Comparison of ENCODE assay signal across 8 mouse cellular contexts in genomic region chr8:91147715-91148114, GRCm38 (mm10). TPM values are rescaled to one million over a fixed set of nuclear protein-coding genes. Genes with fewer than 3 reads are reported as not detected.
A peak's percentile ranks its signal among the peaks of the same experiment; 100 is the strongest.
DNase-seq lines count a peak whose midpoint lies in the region; ATAC-seq and TF ChIP-seq lines count a peak whose summit lies in the region.

No protein-coding gene starts in this region.

- H3K27ac ChIP-seq in spleen, adult 2 months (ENCODE audit: insufficient read depth, low read length): no peak overlapping the region
- no peak overlapping the region for H3K27ac ChIP-seq in cortical plate, adult 2 months (ENCODE audit: insufficient read depth, low read length)
- H3K27ac ChIP-seq in liver, embryonic 11.5 days (ENCODE audit: low read depth, low read length): no peak overlapping the region

- no peaks in the 10 kb centered on the region; the same call in 1 of the 2 replicates for H3K4me1 ChIP-seq in spleen, adult 2 months (ENCODE audit: control insufficient read depth, insufficient read depth, insufficient read length)
- H3K4me1 ChIP-seq in cortical plate, adult 2 months (ENCODE audit: control insufficient read depth, insufficient read depth, low read length): no peaks in the 10 kb centered on the region
- H3K4me1 ChIP-seq in liver, embryonic 11.5 days (replicated peaks; ENCODE audit: control insufficient read depth, insufficient read depth, low read length): no peaks in the 10 kb centered on the region

- TF ChIP-seq CTCF in spleen, adult 2 months (IDR thresholded peaks at IDR 0.05; ENCODE audit: extremely low read depth, insufficient read depth, insufficient read length, insufficient replicate concordance): peak; percentile 48; the same call in 1 of the 2 replicates
- TF ChIP-seq CTCF in cortical plate, adult 2 months (IDR thresholded peaks at IDR 0.05; ENCODE audit: extremely low read depth, insufficient read depth, low read length): peak; percentile 73

- H3K4me3 ChIP-seq in spleen, adult 2 months (ENCODE audit: extremely low read depth, insufficient read depth, insufficient read length): no peak overlapping the region
- H3K4me3 ChIP-seq in cortical plate, adult 2 months (ENCODE audit: insufficient read depth, low read length): no peak overlapping the region
- H3K4me3 ChIP-seq in liver, embryonic 11.5 days (ENCODE audit: low read depth, low read length): no peak overlapping the region

- H3K36me3 ChIP-seq in spleen, adult 2 months (ENCODE audit: control insufficient read depth, insufficient read depth, low read length): no peaks in the 10 kb centered on the region
- H3K36me3 ChIP-seq in liver, embryonic 11.5 days (ENCODE audit: control insufficient read depth, insufficient read depth, low read length): no peaks in the 10 kb centered on the region

- H3K9me3 ChIP-seq in liver, embryonic 11.5 days (ENCODE audit: control insufficient read depth, low read length): no peaks in the 10 kb centered on the region; the same call in 1 of the 2 replicates

- peak; percentile 20 to 82 for DNase-seq in adrenal gland, adult (ENCODE audit: inconsistent age in 2 of 2, low spot score in 1 of 2)
- DNase-seq in adrenal gland, adult 8-10 months: no peak
- DNase-seq in spleen, adult 2 months (ENCODE audit: low read depth in 1 of 2, low spot score in 2 of 2): peak; percentile 33 to 37
- no peak for DNase-seq in spleen, adult 12 weeks (ENCODE audit: low spot score)
- peak; percentile 78 for DNase-seq in induced T-regulatory cell, adult 2 months (ENCODE audit: low read depth)
- DNase-seq in liver, embryonic 11.5 days (ENCODE audit: low spot score): no peak
- DNase-seq in retina, adult 2 months (ENCODE audit: low read depth, low spot score): peak; percentile 58

- H3K9ac ChIP-seq in liver, embryonic 11.5 days (ENCODE audit: low read depth, low read length): no peak overlapping the region

- TF ChIP-seq POLR2A in spleen, adult 2 months (IDR thresholded peaks at IDR 0.05; ENCODE audit: low read depth, low read length): no peak
- no peak for TF ChIP-seq POLR2A in cortical plate, adult 2 months (IDR thresholded peaks at IDR 0.05; ENCODE audit: extremely low read depth, insufficient read depth, low read length)

- peak overlapping the region; percentile 42; the same call in 1 of the 2 replicates for H3K4me2 ChIP-seq in liver, embryonic 11.5 days

- no peak for ATAC-seq in liver, embryonic 11.5 days (replicated peaks; ENCODE audit: low FRiP score)

- H3K27me3 ChIP-seq in spleen, adult 2 months (ENCODE audit: control insufficient read depth, insufficient read depth, low read length): no peaks in the 10 kb centered on the region
- H3K27me3 ChIP-seq in liver, embryonic 11.5 days (replicated peaks; ENCODE audit: control insufficient read depth, insufficient read depth, low read length): no peaks in the 10 kb centered on the region

- 10% methylated on average over 6 of the region's 6 CpGs for WGBS in spleen, adult 2 months
- WGBS in liver, embryonic 11.5 days: 9% methylated on average over 6 of the region's 6 CpGs

RNA-seq across cellular contexts. Expression of gene Aktip, which starts 52.1 kb away (rescaled TPM):
- total RNA-seq in adrenal gland, adult 8-10 months (2022): 10 to 100 TPM; 43.1 to 58.7 (median 48.4) TPM
- polyA plus RNA-seq in spleen, adult 2 months (2012; rRNA removed): 8.3 and 9.6 TPM in 2 replicates
- polyA plus RNA-seq in cortical plate, adult 2 months (2012; rRNA removed): 113 and 120 TPM in 2 replicates
- 19.3 and 20.0 TPM in 2 replicates for polyA plus RNA-seq in liver, embryonic 11.5 days (2014; fragmentation: Nextera tagmentation; extraction: Ambion mirVana)

Comparison
In these comparisons a context has a peak if more than half of its experiments do, and no peak if none do; other contexts are left out.
1. DNase-seq: peak in adrenal gland, adult (2 of 2), spleen, adult 2 months (2 of 2), induced T-regulatory cell, adult 2 months (single experiment) and retina, adult 2 months (single experiment); none in adrenal gland, adult 8-10 months (single experiment), spleen, adult 12 weeks (single experiment) and liver, embryonic 11.5 days (single experiment).